Mouse (Mus musculus) ES-Bruce4 (cell line): ENCODE results near the gene Ankrd28.

ENCODE experiments used
- CTCF ChIP-seq: IDR thresholded peaks from one replicate; pipeline ENCODE4 v1.8.1; 2011; ENCODE audit warnings: low read depth, low read length
- EP300 ChIP-seq: IDR thresholded peaks from 2 replicates; pipeline ENCODE4 v1.6.1; 2011; ENCODE audit warnings: low read depth, low read length; ENCODE audit not compliant: insufficient read depth
- POLR2A ChIP-seq: IDR thresholded peaks from one replicate; pipeline ENCODE4 v1.8.1; 2011; ENCODE audit warnings: low read length; ENCODE audit not compliant: insufficient read depth

GRCm38 (mm10) chr14:31684343-31685040, 146.0 kb downstream of the Ankrd28 start:
- TF ChIP-seq CTCF: no peak
- TF ChIP-seq EP300: no peak
- no peak for TF ChIP-seq POLR2A
